Mouse (Mus musculus): ENCODE data around the gene Gm47985.

The Gm47985 gene

DNA sequence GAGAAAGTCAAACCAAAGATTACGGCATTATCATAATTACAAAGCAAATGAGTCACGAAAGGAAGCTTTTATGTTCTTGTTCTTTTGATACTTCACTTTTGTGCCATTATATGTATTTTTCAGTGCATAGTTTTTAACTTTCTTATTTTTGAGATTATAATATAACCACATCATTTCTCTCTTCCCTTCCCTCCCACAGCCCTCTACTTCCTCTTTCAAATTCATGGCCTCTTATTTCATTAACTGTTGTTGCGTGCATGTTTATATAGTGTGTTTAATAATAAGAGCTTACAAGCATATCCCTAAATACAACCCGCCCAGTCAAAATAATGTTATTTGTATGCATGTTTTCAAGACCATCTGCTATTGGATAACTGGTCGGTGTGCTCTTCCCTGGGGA, 36.7 kb downstream of the Gm47985 start:
- DNase-seq (ENCODE audit: low spot score in 2 of 2) = no peak

DNA sequence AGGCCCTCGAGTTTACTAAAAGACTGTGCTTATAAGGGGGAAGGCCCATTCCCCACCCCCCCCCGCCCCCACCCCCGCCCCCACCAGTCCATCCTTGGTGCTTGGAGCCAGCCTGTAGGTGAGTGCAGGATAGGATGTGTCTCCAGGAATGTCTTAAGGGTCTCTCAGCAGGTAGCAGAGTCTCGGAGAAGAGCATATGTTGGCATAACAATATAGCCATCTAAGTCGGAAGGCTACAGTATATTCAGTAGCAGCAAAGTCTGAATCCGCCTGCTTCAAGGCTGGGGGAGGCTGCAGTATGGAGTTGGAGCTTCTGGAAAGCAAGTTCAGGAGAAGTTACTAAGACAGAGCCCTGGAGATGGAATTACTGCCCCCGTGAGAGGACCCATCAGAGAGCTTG, 37.8 kb downstream of the Gm47985 start:
- DNase-seq (ENCODE audit: low spot score in 2 of 2) = no peak

- DNase-seq (ENCODE audit: low spot score in 2 of 2) = no peak
Observed at GRCm38 (mm10) chr1:151222561-151223267, 40.4 kb downstream of the Gm47985 start.

GRCm38 (mm10) chr1:151223377-151223776, 41.0 kb downstream of the Gm47985 start:
- no peak for DNase-seq (ENCODE audit: low spot score in 2 of 2)

DNA sequence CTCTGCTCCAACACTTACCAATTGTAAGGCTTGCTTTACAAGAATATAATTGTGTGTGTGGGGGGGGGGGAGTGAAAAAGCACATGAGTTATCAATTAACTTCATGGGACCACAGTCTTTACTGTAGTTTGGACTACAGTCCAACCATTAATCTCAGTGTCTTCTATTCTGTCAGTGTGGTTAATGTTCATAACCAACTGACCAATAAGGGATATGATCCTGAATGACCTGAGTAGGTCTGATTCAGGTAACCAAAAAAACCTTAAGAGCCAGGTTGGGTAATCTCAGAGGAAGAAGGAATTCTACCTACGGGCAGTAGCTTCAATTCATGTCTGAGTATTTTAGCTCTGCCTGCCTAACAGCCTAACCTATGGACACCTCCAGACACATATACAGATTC, 42.2 kb downstream of the Gm47985 start:
- DNase-seq (ENCODE audit: low spot score in 2 of 2) = no peak

DNA sequence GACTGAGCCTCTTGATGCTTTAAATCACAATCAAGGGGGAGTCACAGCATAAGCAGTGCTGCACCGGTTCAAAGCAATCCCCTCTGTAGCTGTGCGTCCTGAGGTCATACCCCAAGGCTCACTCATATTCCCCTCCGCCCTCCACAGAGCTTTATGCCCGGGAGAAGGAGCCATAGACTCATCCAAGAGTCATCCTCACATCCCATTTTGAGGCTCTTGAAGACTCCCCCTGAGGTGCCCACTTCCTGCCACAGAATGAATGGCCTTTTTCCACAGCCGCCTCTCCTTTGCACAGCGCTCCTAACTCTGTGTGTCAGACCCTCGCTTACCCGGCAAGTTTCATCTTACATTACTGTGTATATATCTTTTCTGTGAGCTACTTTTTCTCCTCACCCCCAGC, 45.2 kb downstream of the Gm47985 start:
- DNase-seq (ENCODE audit: low spot score in 2 of 2) = no peak

- DNase-seq (ENCODE audit: low spot score in 2 of 2) = no peak
Observed at GRCm38 (mm10) chr1:151228320-151228989, 46.1 kb downstream of the Gm47985 start.

DNA sequence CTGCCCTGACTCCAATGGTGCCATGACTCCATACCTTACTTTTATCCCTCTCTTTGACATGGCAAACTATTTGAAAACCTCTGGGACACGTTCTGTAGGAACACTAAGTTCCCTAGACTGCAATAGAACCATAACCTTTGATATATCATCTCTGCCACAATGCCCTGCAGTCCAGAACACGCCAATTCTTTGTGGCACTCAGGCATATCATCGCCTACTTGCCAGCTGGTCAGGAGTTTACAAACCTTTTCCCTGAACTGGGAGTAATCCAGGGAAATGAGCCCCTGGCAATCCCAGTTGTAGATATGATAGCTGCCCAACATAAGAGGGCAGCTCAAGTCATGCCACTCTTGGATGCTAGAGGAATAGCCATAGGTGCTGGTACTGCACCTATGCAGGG, 50.0 kb downstream of the Gm47985 start:
- no peak for DNase-seq (ENCODE audit: low spot score in 2 of 2)

DNA sequence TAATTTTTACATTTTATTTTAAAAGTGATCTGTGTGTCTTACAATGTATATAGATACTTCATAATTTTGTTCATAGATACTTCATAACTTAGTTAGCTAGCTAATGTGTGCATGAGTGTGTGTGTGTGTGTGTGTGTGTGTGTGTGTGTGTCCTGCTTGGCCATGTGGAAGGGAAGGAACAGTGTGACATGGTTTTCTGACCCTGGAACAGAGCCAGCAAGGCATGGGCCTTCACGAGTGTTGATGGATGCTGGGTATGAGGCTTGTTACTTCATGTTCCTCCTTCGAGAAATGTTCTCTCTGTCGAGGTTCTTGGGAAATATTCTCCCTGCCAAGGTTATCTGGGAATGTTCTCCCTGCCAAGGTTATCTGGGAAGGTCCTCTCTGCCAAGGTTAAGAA, 51.4 kb downstream of the Gm47985 start:
- DNase-seq (ENCODE audit: low spot score in 2 of 2) = no peak

Measured in urinary bladder, adult 18-20 months (tissue).